Mouse (Mus musculus) midbrain, postnatal 0 days (tissue): ENCODE results near the gene Rps5. TPM values are rescaled to one million over a fixed set of nuclear protein-coding genes. Genes with fewer than 3 reads are reported as not detected.
"Not testable (repeated sequence)": the region's sequence is repeated elsewhere in the genome, so short reads cannot be mapped to it uniquely, and the experiment has no call there.

ENCODE experiments used
- ATAC-seq: fragments of 200-750 bp; cut with Nextera tagmentation; 2 replicates; pipeline ENCODE4 v1.8.0; 2017; ENCODE audit warnings: moderate number of reproducible peaks, mild to moderate bottlenecking, moderate TSS enrichment, moderate library complexity; ENCODE audit not compliant: low FRiP score
- DNase-seq: peaks from one replicate; pipeline ENCODE4 v3.0.0-alpha.2; 2015; ENCODE audit warnings: low spot score
- H3K27ac ChIP-seq: fragments of 300-500 bp; sonication (generic); 2 replicates; pipeline ENCODE4 v1.5.1; 2014; ENCODE audit warnings: low read depth, mild to moderate bottlenecking, low read length, mixed read lengths
- H3K27me3 ChIP-seq: fragments of 300-500 bp; sonication (generic); 2 replicates; pipeline ENCODE4 v1.6.1; 2014; ENCODE audit warnings: low read length, control low read depth, mixed read lengths; ENCODE audit not compliant: insufficient read depth
- H3K36me3 ChIP-seq: fragments of 300-500 bp; sonication (generic); 2 replicates; pipeline ENCODE4 v1.6.1; 2014; ENCODE audit warnings: low read length, control low read depth, mixed read lengths; ENCODE audit not compliant: insufficient read depth
- H3K4me1 ChIP-seq: fragments of 300-500 bp; sonication (generic); 2 replicates; pipeline ENCODE4 v1.6.1; 2014; ENCODE audit warnings: mild to moderate bottlenecking, control low read depth, antibody characterized with exemption, low read length, mixed read lengths; ENCODE audit not compliant: insufficient read depth
- H3K4me2 ChIP-seq: fragments of 300-500 bp; sonication (generic); 2 replicates; pipeline ENCODE4 v1.6.1; 2014; ENCODE audit warnings: low read depth, mild to moderate bottlenecking, low read length, mixed read lengths; ENCODE audit not compliant: poor library complexity, severe bottlenecking
- H3K4me3 ChIP-seq: fragments of 300-500 bp; sonication (generic); 2 replicates; pipeline ENCODE4 v1.5.1; 2014; ENCODE audit warnings: low read depth, mild to moderate bottlenecking, low read length, moderate library complexity
- H3K9ac ChIP-seq: fragments of 300-500 bp; sonication (generic); replicated peaks from 2 replicates; pipeline ENCODE4 v1.6.1; 2014; ENCODE audit warnings: mild to moderate bottlenecking, low read length, moderate library complexity, mixed read lengths; ENCODE audit not compliant: poor library complexity, severe bottlenecking
- H3K9me3 ChIP-seq: fragments of 300-500 bp; sonication (generic); 2 replicates; pipeline ENCODE4 v1.6.1; 2016; ENCODE audit warnings: low read length, control low read depth
- CTCF ChIP-seq: IDR thresholded peaks from 2 replicates; pipeline ENCODE4 v1.5.1; 2016; ENCODE audit warnings: antibody characterized with exemption, mild to moderate bottlenecking
- WGBS: fragments of 180-500 bp; shearing (Covaris S2); extraction: QIAGEN DNeasy Blood & Tissue Kit; methylation state at CpG from one replicate; pipeline ENCODE4 v1.1.7; 2014; 5-methylcytosine and 5-hydroxymethylcytosine counted together
- polyA plus RNA-seq: library from polyadenylated mRNA; unstranded; fragments of >200 nt; fragmentation: Nextera tagmentation; extraction: Ambion mirVana; gene quantifications from 2 replicates; pipeline ENCODE4 v1.2.1, GENCODE M21; 2015
- total RNA-seq: library from RNA; depleted of rRNA; stranded (reverse); fragments of >200 nt; gene quantifications from 2 replicates; pipeline ENCODE4 v1.2.3, GENCODE M21; 2014

The Rps5 gene
- total and polyA plus RNA-seq, 2 experiments from 2014 or later, result 583 to 1,185 TPM

DNA sequence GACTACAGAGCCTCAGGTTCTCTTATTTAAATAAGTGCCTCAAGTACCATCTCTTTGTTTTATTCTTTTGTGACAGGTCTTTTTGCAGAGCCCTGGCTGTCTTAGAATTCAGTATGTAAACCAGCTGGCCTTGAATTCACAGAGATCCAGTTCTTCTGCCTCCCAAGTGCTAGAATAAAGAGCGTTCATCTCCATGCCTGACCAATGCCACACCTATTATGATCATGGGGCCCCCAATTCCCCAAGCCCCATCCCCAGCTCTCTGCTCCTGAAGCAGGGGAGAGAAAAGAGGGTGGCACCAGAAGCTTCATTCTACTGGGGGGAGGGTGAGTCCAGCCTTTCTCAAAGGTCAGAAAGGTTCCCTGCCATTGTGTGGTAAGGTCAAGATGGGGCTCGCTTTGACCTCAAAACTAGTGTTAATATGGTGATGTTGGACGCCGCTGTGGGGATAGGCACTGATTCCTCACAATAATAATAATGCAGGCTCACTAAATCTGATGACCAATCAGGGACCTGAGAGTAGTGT, 11.6 kb downstream of the Rps5 start:
- DNase-seq (no peak), ATAC-seq (no peak)
- no peak overlapping the region for H3K27ac ChIP-seq
- WGBS, result 58% methylated on average over 4 of the region's 4 CpGs
- H3K36me3 ChIP-seq, result 0 out of 2 replicates have a peak, but pooled peaks cover 2% of the 10 kb centered on the region
- no peak for TF ChIP-seq CTCF
- H3K9ac ChIP-seq, result no peak overlapping the region
- H3K4me1 ChIP-seq, result no peaks in the 10 kb centered on the region
- H3K4me3 ChIP-seq, result no peak overlapping the region
- H3K4me2 ChIP-seq, result no peak overlapping the region
- no peaks in the 10 kb centered on the region for H3K27me3 ChIP-seq
- H3K9me3 ChIP-seq, result no peaks in the 10 kb centered on the region

DNA sequence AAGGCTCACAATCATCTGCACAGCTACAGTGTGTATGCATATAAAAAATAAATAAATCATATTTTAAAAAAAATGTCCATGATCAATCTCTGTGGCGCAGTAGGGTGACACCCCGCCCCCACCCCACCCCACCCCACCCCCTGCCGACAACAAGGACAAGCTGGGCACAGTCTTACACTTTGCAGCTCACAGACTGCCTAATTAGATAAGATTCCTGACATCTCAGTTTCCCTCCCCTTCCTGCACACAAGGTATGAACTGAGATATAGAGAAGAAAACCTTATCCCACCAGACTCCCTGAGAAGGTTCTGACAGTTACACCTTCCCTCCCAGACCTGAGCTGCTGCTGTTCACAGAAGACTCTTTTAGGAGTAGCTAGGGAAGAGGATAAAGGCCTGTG, 12.7 kb downstream of the Rps5 start:
- DNase-seq (no peak), ATAC-seq (no peak)
- Histone ChIP-seq H3K4me3 (no peak overlapping the region), H3K9me3 (no peaks in the 10 kb centered on the region), H3K27ac (no peak overlapping the region), H3K9ac (no peak overlapping the region), H3K27me3 (no peaks in the 10 kb centered on the region), H3K4me2 (no peak overlapping the region), H3K36me3 (no peaks in the 10 kb centered on the region), H3K4me1 (no peaks in the 10 kb centered on the region)
- 88% methylated on average over 3 of the region's 3 CpGs for WGBS
- TF ChIP-seq CTCF, result no peak

GRCm38 (mm10) chr7:12937254-12937803, 15.2 kb downstream of the Rps5 start:
- not testable (repeated sequence) for DNase-seq, H3K4me1 ChIP-seq, H3K9me3 ChIP-seq, H3K27ac ChIP-seq, ATAC-seq, H3K27me3 ChIP-seq, H3K9ac ChIP-seq, H3K4me3 ChIP-seq, H3K36me3 ChIP-seq, H3K4me2 ChIP-seq
- WGBS, result 86% methylated on average over 4 of the region's 4 CpGs

GRCm38 (mm10) chr7:12940599-12940998, 18.5 kb downstream of the Rps5 start:
- no peak for TF ChIP-seq CTCF
- H3K9ac ChIP-seq, result no peak overlapping the region
- no peaks in the 10 kb centered on the region for H3K36me3 ChIP-seq
- H3K4me1 ChIP-seq, result no peaks in the 10 kb centered on the region
- no peak overlapping the region for H3K27ac ChIP-seq
- H3K4me3 ChIP-seq, result no peak overlapping the region
- H3K4me2 ChIP-seq, result no peak overlapping the region
- no peak for ATAC-seq
- 78% methylated on average over 4 of the region's 4 CpGs for WGBS
- no peaks in the 10 kb centered on the region for H3K9me3 ChIP-seq
- DNase-seq, result no peak
- H3K27me3 ChIP-seq, result no peaks in the 10 kb centered on the region

DNA sequence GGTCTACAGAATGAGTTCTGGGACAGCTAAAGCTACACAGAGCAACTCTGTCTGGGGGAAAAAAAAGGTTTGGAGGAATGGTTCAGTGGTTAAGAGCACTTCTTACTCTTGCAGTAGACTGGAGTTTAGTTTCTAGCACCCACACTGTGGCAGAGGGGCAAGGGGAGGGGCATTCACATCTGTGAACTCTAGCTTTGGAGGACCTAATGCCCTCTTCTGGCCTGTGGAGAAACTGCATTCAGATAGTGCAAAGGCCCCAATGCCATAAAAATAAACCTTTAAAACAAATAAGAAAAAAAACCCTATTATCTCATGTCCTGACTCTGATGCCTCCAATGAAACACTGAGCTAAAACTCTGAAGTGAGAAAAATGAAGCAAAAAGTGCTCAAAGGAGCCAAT, 21.4 kb downstream of the Rps5 start:
- peak; percentile 37; the same call in 1 of the 2 replicates for TF ChIP-seq CTCF
- ATAC-seq (no peak), DNase-seq (no peak)
- H3K36me3 ChIP-seq, result no peaks in the 10 kb centered on the region
- H3K27me3 ChIP-seq, result no peaks in the 10 kb centered on the region
- no peak overlapping the region for H3K4me3 ChIP-seq
- H3K9me3 ChIP-seq, result no peaks in the 10 kb centered on the region
- H3K27ac ChIP-seq, result no peak overlapping the region
- H3K9ac ChIP-seq, result no peak overlapping the region
- H3K4me1 ChIP-seq, result no peaks in the 10 kb centered on the region
- no peak overlapping the region for H3K4me2 ChIP-seq

- ATAC-seq, result peak; percentile 95
- WGBS, result 6% methylated on average over 35 of the region's 35 CpGs
- Histone ChIP-seq H3K4me1 (peaks cover 3% of the 10 kb centered on the region; the same call in 1 of the 2 replicates), H3K27ac (peak overlapping the region; percentile 87), H3K4me3 (peak overlapping the region; percentile 44), H3K9ac (peak overlapping the region; percentile 74), H3K27me3 (no peaks in the 10 kb centered on the region), H3K4me2 (peak overlapping the region; percentile 83), H3K36me3 (no peaks in the 10 kb centered on the region), H3K9me3 (no peaks in the 10 kb centered on the region)
- DNase-seq, result peak; percentile 99
- peak; percentile 24; the same call in 1 of the 2 replicates for TF ChIP-seq CTCF
These were observed 27.2 kb downstream of the Rps5 start for GRCm38 (mm10) chr7:12949032-12949871.
